Mouse (Mus musculus) erythroblast, adult 5-6 weeks (primary cell): ENCODE results near the gene Slc9a9. TPM values are rescaled to one million over a fixed set of nuclear protein-coding genes. Genes with fewer than 3 reads are reported as not detected.
"Not testable (repeated sequence)": the region's sequence is repeated elsewhere in the genome, so short reads cannot be mapped to it uniquely, and the experiment has no call there.

Experiments used
- ATAC-seq: replicated peaks from 2 replicates; pipeline ENCODE4 v1.8.0; 2016; ENCODE audit warnings: moderate number of reproducible peaks, mild to moderate bottlenecking, moderate TSS enrichment, inconsistent platforms; ENCODE audit not compliant: poor library complexity, low FRiP score, severe bottlenecking
- total RNA-seq, 2 experiments: library from RNA; stranded (forward) in 1 of 2; stranded (reverse) in 1 of 2; fragments of 150-400 nt in 1 of 2; fragments of 200-764, 138-1000 nt in 1 of 2; gene quantifications; 2 replicates each; pipeline versions ENCODE4 v1.2.3 to v1.2.4; 2015 to 2017; ENCODE audit warnings: low replicate concordance in 2 of 2

The Slc9a9 gene
- total RNA-seq (2015; ENCODE audit: low replicate concordance) (1.9 and 2.5 TPM in 2 replicates), total RNA-seq (2017; ENCODE audit: low replicate concordance) (4.3 and 4.6 TPM in 2 replicates)

DNA sequence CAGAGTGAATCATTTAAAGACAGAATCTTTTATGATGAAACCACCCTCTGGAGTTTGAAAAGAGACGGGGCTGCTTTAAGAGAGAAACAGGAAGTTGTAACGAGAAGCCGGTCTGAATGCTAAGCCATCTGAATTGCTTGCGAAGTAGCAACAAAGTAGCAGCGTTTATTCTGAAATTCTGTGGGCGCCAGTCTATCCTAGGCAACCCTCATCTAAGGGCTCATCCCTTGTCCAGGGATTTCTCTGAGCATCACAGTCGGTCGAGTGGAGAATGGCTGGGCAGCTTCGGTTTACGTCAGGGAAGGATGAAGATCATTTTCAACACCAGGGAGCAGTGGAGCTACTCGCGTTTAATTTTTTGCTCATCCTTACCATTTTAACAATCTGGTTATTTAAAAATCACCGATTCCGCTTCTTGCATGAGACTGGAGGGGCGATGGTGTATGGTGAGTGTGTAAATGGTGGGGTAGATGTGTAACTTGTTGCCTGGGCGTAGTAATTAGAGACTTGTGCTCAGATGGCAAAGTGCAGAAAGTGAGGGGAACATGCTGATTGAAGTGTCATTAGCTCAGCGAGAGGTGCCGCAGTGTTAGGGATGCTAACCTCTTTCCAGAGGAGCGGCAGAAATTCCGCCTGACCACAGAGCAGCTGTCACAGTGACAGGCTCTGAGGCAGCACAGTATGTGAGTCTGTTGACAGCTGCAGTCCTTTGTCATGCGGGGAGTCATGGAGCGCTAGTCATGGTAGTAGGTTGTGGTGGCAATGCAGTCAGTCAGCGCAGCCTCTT lies at the start of gene Slc9a9:
Gene Slc9a9, plus strand, starts transcription at position 119 of the 787 bp plus-strand sequence.
- ATAC-seq: peak; percentile 53

- ATAC-seq: no peak
Observed at GRCm38 (mm10) chr9:94620342-94620741, 49.4 kb upstream of the Slc9a9 start.

- no peak for ATAC-seq
Observed at GRCm38 (mm10) chr9:94620846-94621245, 48.9 kb upstream of the Slc9a9 start.

- ATAC-seq: no peak
Observed at GRCm38 (mm10) chr9:94621902-94622301, 47.8 kb upstream of the Slc9a9 start.

DNA sequence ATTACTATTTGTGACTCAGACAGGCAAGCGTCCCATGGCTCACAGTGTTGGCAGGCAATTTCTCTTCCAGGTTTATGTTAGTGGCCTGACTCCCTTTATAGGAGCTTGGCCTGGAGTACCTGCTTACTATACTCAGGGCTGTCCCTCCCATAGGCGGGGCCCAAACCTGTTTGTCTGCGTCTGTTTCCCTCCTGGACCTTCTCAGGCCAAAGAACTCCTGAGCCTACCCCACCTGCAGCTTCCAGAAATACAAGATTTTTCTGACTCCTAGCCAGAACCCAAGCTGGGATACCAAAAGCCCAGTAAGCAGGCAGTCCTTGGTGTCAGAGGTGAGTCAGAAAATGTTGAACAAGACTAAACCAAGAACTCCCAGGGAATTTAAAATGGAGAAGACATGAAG lies 43.0 kb upstream of the Slc9a9 start:
- ATAC-seq: no peak

GRCm38 (mm10) chr9:94628948-94629347 lies 40.8 kb upstream of the Slc9a9 start:
- ATAC-seq: no peak

GRCm38 (mm10) chr9:94634275-94634674 lies 35.4 kb upstream of the Slc9a9 start:
- not testable (repeated sequence) for ATAC-seq

DNA sequence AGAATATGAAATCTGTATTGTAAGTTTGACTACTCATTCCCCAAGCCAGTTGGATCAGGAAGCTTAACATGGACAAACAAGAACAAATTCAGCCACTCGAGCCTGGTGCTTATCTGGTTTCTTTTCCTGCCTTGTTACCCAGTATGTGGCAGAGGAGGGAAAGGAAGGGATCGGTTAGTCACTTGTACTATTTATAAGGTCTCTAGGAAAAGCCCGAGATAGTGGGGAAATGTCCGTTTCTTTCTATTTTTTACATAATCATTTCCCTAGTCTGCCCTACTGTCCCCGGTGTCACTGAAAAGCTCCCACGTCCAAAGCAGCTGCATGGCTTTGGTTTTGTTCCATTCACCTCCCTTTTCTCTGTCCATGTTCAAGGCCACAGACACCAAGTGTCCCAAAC lies 24.1 kb upstream of the Slc9a9 start:
- ATAC-seq: no peak

DNA sequence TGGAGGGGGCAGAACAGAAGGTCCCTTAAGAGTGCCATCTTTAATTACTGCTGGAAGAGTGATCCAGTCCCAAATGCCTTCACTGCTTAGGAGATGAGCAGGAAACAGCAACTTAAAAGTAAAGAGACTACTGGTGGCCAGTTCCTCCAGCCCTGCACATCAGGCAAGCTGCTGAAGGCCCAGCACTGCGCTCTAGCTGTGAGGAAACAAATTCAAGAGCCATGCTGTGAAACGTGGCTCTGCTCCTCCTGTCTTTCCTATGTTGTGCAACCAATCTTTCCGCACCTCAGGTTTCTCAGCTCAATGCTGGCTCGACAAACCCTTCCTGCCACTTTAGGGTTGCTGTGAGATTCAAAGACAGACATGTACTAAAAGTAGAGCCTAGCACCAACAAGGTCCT lies 22.3 kb upstream of the Slc9a9 start:
- no peak for ATAC-seq

DNA sequence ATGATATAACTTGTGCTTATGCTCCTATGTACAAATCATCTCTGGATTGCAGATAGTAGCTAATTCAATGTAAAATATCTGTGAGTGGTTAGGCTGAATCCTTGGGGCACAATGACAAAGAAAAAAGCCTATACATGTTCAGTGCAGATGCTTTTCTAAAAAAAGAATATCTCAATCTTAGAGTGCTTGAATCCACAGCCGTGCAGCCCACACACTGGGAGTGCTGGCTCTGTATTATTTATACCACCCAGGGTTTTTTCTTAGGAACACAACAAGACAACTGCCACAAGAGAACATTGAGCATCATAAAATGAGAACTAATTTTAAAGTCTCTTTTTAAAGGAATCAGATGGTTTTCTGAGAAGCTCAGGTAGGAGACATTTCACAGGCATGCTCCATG lies 19.7 kb upstream of the Slc9a9 start:
- ATAC-seq: no peak

- no peak for ATAC-seq
Observed at GRCm38 (mm10) chr9:94653198-94653597, 16.5 kb upstream of the Slc9a9 start.

DNA sequence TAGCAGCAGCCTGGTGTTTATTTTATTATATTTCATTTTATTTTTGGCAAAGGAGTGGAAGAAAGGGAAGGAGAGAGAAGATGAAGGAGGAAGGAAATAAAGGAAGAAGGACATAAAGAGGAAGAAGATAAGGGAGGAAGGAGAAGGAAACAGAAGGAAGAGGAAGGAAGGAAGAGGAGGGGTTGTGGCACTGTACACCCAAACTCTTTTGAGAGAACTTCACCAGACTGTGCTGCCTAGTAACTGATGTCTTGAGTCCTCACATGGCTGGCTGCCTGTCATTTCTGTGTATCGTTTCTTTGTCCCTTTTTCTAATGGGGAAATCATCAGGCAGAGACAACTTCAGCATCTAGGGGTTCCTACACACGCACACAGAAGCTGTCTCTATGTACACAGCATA lies 15.9 kb upstream of the Slc9a9 start:
- no peak for ATAC-seq

- no peak for ATAC-seq
Observed at GRCm38 (mm10) chr9:94656265-94656664, 13.4 kb upstream of the Slc9a9 start.

DNA sequence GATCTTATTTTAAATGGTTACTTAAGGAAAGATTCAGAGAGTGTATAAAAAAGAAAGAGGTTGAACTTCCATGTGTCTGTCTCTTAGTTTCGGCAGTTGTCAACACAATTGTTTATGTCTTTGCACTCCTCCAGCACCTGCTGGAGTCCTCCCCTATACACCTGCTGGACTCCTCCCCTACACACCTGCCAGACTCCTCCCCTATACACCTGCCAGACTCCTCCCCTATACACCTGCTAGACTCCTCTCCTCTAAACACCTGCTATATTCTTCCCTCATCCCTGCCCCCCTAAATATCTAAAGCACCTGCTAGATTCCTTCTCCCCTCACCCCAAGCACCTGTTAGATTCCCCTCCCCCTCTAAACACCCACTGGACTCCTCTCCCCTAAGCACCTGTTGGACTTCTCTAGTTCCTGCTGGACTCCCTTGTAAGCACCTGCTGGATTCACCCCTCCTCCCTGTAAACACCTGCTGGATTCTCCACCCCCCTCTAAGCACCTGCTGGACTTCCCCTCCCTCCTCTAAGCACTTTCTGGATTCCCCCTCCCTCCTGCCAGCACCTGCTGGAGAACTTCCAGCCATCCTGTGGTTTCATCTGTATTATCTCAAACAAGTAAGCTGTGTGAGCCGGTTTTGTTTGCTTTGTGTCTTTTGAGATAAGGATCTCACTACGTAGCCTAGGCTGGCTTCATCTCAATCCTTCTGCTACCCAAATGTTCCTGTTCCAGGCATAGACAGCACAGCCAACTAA lies 10.1 kb upstream of the Slc9a9 start:
- ATAC-seq: no peak

DNA sequence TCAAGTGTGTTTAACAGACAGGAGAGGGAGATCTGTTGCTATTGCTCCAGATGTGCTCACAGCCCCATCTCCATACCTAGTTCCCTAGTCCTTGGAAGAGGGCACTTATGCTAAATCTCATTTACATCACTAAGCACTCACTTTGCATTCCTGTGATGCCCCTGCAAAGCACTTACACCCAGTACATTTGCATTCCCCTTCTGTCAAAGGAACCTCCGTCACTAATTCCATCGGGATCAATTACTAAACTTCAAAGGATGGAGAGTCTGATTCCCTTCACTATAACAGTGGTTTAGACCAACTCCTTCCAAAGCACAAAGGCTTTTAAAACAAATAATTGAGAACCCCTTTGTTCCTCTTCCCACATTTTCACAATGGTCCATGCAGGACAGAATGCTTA lies 7.9 kb upstream of the Slc9a9 start:
- no peak for ATAC-seq

GRCm38 (mm10) chr9:94665248-94665647 lies 4.5 kb upstream of the Slc9a9 start:
- no peak for ATAC-seq

DNA sequence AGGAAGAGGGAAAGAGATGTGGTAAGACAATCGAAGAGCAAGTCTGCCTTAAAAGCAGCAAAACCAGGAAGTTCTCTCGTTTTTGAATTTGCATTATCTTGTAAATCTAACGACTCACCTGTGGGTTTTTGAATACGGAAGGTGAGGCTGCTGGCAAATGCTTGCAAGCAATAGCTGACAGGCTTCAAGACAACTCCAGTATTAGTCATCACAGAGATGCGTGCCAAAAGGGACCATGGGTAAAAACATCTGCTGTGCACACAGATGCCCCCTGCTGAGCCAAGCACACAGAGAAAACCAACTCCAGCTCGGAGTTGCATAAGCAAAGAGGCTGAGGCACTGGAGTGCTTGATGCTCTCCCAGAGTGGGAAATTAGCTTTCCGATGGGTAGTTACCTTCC lies 1.1 kb upstream of the Slc9a9 start:
- ATAC-seq: no peak

- ATAC-seq: no peak
Observed at GRCm38 (mm10) chr9:94670704-94671103, 995 bp downstream of the Slc9a9 start.

DNA sequence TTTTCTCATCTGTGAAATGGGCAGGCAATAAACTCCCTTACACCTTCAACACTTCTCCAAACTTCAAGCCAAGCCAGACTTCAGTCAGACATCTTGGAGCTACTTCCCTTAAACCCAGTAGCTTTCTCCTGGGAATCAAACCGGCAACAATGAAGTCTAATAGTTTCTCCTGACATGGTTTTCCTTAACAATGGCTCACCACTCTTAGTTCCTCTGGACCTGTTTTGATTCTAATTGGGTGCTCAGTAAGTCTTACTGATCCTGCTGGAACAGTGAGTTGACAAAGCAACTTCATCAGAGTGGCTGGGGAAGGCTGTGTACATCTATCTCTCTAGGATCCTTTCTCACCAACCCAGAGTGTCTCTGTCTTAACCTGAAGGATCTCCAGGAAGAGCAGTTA lies 5.0 kb downstream of the Slc9a9 start:
- ATAC-seq: no peak

DNA sequence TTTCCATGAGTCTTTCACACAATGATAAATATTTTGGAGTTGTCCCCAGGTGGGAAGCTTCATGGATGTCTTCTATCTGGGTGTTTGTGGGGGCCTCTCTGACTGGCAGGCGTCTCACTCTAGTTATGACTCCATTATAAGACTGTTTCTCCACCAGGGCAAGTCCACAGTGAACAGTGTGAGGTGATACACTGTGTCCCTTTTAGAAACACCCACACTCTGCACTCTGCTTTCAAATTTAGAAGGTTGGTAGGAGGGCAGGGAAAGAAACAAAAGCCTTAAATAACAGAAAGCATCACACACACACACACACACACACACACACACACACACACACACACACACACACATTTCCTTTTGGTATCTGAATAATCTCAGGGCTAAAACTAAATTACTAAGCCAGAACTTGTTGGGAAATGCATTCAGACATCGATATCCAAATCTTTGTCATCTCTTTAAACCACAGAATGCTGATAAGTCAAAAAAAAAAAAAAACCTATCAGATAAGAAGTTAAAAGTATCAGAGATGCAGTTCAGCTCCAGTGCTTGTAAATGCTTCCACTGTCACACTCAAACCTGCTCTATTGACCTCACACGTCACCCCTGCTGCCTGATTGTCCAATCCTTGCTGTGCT lies 8.4 kb downstream of the Slc9a9 start:
- no peak for ATAC-seq
